Mouse (Mus musculus) liver, adult 2 months (tissue): ENCODE results near the gene Xpot.

Experiments used
- CTCF ChIP-seq: fragments of 200-500 bp; IDR thresholded peaks from 2 replicates; pipeline ENCODE4 v1.5.1; 2011; ENCODE audit warnings: low read depth, low read length, control low read depth
- POLR2A ChIP-seq: fragments of 200-500 bp; IDR thresholded peaks from 2 replicates; pipeline ENCODE4 v1.6.1; 2011; ENCODE audit warnings: low read length, control low read depth; ENCODE audit not compliant: insufficient read depth; ENCODE audit errors: extremely low read depth

GRCm38 (mm10) chr10:121571031-121571430, 55.1 kb downstream of the Xpot start:
- no peak for TF ChIP-seq POLR2A
- no peak for TF ChIP-seq CTCF
